Mouse (Mus musculus): Measurements from ENCODE around the gene Pdlim4.

GRCm38 (mm10) chr11:54063472-54063775, 5.4 kb downstream of the Pdlim4 start:
- TF ChIP-seq CTCF (IDR thresholded peaks at IDR 0.05; ENCODE audit: low read depth) (no peak), EP300 (IDR thresholded peaks at IDR 0.05; ENCODE audit: low read depth) (no peak)

Data from liver, postnatal 0 days (tissue).